Mouse (Mus musculus): ENCODE measurements around the gene Wdr95. TPM values are rescaled to one million over a fixed set of nuclear protein-coding genes. Genes with fewer than 3 reads are reported as not detected.
A peak's percentile ranks its signal among the peaks of the same experiment; 100 is the strongest.

Wdr95 gene
- 0.59 TPM in 1 of 2 replicates, not detected in the other for polyA plus RNA-seq (2011; ENCODE audit: insufficient read depth, insufficient read length, low read depth, missing spikeins)

GRCm38 (mm10) chr5:149527999-149528729, at the start of gene Wdr95:
TSS of gene Wdr95 (plus strand) at chr5:149528679.
- Histone ChIP-seq H3K9me3 (replicated peaks; ENCODE audit: control insufficient read depth, insufficient read depth, low read length, poor library complexity, severe bottlenecking) (no peaks in the 10 kb centered on the region), H3K27ac (ENCODE audit: insufficient read depth, low read length) (no peak within 1 kb of the TSS), H3K36me3 (ENCODE audit: control insufficient read depth, insufficient read depth, low read length, poor library complexity, severe bottlenecking) (no peaks in the 10 kb centered on the region), H3K4me3 (ENCODE audit: low read depth, low read length) (peak within 1 kb of the TSS; percentile 33), H3K27me3 (ENCODE audit: control insufficient read depth, insufficient read depth, low read length, poor library complexity, severe bottlenecking) (no peaks in the 10 kb centered on the region), H3K9ac (ENCODE audit: low read depth, poor library complexity, severe bottlenecking) (peak within 1 kb of the TSS; percentile 6), H3K4me1 (ENCODE audit: control insufficient read depth, insufficient read depth, low read length) (peaks cover 7% of the 10 kb centered on the region)
- no peak for TF ChIP-seq POLR2A (IDR thresholded peaks at IDR 0.05; ENCODE audit: insufficient read depth, low read length)
- TF ChIP-seq EP300 (IDR thresholded peaks at IDR 0.05; ENCODE audit: insufficient read depth, low read depth, low read length): no peak
- TF ChIP-seq CTCF (IDR thresholded peaks at IDR 0.05; ENCODE audit: low read depth, low read length): no peak

DNA sequence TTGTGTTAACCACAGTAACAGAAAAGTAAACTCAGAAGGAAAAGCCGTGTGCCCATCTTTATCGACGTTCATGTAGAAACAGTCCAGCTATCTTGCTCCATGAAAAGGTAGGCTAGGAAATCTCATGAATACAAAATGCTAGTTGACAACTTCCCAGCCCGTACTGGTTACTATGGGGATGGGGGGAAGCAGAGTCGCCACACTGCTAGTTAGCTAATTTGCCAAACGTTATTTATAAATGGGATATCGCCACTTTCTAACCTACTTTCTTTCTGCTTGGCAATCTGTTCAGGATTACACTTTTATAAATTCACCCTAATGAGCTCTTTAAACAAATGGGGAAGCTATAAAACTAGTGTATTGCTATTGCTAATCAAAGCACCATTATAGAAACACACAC, 46.6 kb upstream of the Wdr95 start:
- H3K27ac ChIP-seq (ENCODE audit: insufficient read depth, low read length): no peak overlapping the region
- no peak for TF ChIP-seq CTCF (IDR thresholded peaks at IDR 0.05; ENCODE audit: low read depth, low read length)
- TF ChIP-seq EP300 (IDR thresholded peaks at IDR 0.05; ENCODE audit: insufficient read depth, low read depth, low read length): no peak
- no peak for TF ChIP-seq POLR2A (IDR thresholded peaks at IDR 0.05; ENCODE audit: insufficient read depth, low read length)

DNA sequence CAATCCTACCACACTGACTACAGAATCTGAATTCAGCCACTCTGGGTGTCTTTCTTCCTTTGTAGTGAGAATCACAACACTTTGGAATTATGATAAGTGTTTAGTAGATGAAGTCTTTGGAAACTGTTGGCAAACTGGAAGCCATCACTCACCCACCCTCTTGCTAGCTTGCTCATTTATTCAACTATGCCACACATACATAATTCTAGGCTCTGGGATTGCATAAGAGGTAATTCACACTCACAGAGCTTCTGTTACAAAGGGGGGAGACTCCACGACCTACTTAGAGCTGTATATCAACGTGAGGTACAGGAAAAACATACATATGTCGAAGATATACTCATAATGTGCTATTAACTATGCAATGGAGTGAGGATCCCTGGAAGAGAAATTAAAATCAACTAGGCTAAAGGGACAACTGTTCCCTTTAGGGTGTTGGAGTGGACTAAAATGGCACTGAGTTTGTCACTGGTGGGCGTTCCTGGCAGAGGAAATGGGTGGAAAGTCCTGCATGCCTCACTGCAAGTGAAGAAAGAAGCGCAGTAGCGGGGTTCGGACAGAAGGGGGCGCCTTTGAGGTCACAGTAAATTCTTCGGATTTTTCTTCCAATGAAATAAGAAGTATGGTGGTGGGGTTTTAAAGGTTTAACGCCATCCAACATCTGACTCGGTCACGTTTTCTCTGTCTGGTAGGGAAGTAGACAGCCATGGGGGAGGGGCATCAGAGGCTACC, 45.0 kb upstream of the Wdr95 start:
- H3K27ac ChIP-seq (ENCODE audit: insufficient read depth, low read length): no peak overlapping the region
- no peak overlapping the region for H3K4me3 ChIP-seq (ENCODE audit: low read depth, low read length)
- TF ChIP-seq POLR2A (IDR thresholded peaks at IDR 0.05; ENCODE audit: insufficient read depth, low read length) (no peak), CTCF (IDR thresholded peaks at IDR 0.05; ENCODE audit: low read depth, low read length) (peak; percentile 56), EP300 (IDR thresholded peaks at IDR 0.05; ENCODE audit: insufficient read depth, low read depth, low read length) (no peak)
- H3K27me3 ChIP-seq (ENCODE audit: control insufficient read depth, insufficient read depth, low read length, poor library complexity, severe bottlenecking): no peaks in the 10 kb centered on the region
- H3K4me1 ChIP-seq (ENCODE audit: control insufficient read depth, insufficient read depth, low read length): no peaks in the 10 kb centered on the region
- H3K36me3 ChIP-seq (ENCODE audit: control insufficient read depth, insufficient read depth, low read length, poor library complexity, severe bottlenecking): no peaks in the 10 kb centered on the region
- H3K9ac ChIP-seq (ENCODE audit: low read depth, poor library complexity, severe bottlenecking): no peak overlapping the region
- no peaks in the 10 kb centered on the region for H3K9me3 ChIP-seq (replicated peaks; ENCODE audit: control insufficient read depth, insufficient read depth, low read length, poor library complexity, severe bottlenecking)

More for the DNA sequence above, 46.6 kb upstream of the Wdr95 start:
- Histone ChIP-seq H3K9ac (ENCODE audit: low read depth, poor library complexity, severe bottlenecking) (no peak overlapping the region), H3K27me3 (ENCODE audit: control insufficient read depth, insufficient read depth, low read length, poor library complexity, severe bottlenecking) (no peaks in the 10 kb centered on the region), H3K36me3 (ENCODE audit: control insufficient read depth, insufficient read depth, low read length, poor library complexity, severe bottlenecking) (no peaks in the 10 kb centered on the region), H3K4me1 (ENCODE audit: control insufficient read depth, insufficient read depth, low read length) (no peaks in the 10 kb centered on the region), H3K4me3 (ENCODE audit: low read depth, low read length) (no peak overlapping the region), H3K9me3 (replicated peaks; ENCODE audit: control insufficient read depth, insufficient read depth, low read length, poor library complexity, severe bottlenecking) (no peaks in the 10 kb centered on the region)

DNA sequence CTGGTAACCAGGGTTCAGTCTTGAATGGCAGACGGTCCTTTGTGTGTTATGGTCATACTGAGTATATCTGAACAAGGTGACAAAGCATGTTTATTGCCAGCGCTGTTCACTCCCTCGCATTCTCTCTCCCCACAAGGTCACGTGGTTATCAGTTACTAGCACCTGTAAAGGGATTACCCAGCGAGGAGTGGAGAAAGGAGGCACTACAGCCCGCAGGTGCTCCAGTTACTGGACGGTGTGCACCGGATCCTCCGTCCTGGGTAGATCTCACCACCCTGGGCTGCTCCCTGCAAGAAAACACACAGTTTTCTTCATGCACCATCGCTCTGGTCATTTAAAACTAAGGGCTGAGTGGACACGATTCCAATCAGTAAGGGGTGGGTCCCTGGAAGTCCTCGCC, 44.2 kb upstream of the Wdr95 start:
- Histone ChIP-seq H3K4me1 (ENCODE audit: control insufficient read depth, insufficient read depth, low read length) (no peaks in the 10 kb centered on the region), H3K9me3 (replicated peaks; ENCODE audit: control insufficient read depth, insufficient read depth, low read length, poor library complexity, severe bottlenecking) (no peaks in the 10 kb centered on the region), H3K27me3 (ENCODE audit: control insufficient read depth, insufficient read depth, low read length, poor library complexity, severe bottlenecking) (no peaks in the 10 kb centered on the region), H3K36me3 (ENCODE audit: control insufficient read depth, insufficient read depth, low read length, poor library complexity, severe bottlenecking) (no peaks in the 10 kb centered on the region), H3K27ac (ENCODE audit: insufficient read depth, low read length) (no peak overlapping the region), H3K4me3 (ENCODE audit: low read depth, low read length) (no peak overlapping the region), H3K9ac (ENCODE audit: low read depth, poor library complexity, severe bottlenecking) (no peak overlapping the region)
- TF ChIP-seq POLR2A (IDR thresholded peaks at IDR 0.05; ENCODE audit: insufficient read depth, low read length): no peak
- no peak for TF ChIP-seq CTCF (IDR thresholded peaks at IDR 0.05; ENCODE audit: low read depth, low read length)
- no peak for TF ChIP-seq EP300 (IDR thresholded peaks at IDR 0.05; ENCODE audit: insufficient read depth, low read depth, low read length)

DNA sequence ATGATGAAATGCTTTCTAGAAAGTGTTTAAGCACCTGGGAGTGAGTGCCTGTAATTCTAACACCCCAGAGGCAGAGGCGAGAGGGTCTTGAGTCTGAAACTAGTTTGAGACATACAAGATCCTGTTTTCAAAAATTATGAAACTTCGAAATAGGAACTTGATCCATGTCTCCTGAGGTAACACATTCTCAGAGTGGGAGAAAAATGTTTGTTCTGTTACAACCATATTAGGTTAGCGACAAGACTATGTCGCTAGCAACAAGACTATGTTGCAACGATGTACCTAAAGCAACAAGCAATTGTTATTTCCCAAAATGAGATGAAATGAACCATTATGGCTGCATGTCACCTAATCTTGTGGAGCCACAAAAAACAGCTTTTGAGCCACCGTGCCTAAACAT, 43.0 kb upstream of the Wdr95 start:
- H3K27me3 ChIP-seq (ENCODE audit: control insufficient read depth, insufficient read depth, low read length, poor library complexity, severe bottlenecking): no peaks in the 10 kb centered on the region

More for the DNA sequence above, 43.0 kb upstream of the Wdr95 start:
- Histone ChIP-seq H3K4me3 (ENCODE audit: low read depth, low read length) (no peak overlapping the region), H3K9ac (ENCODE audit: low read depth, poor library complexity, severe bottlenecking) (no peak overlapping the region), H3K36me3 (ENCODE audit: control insufficient read depth, insufficient read depth, low read length, poor library complexity, severe bottlenecking) (no peaks in the 10 kb centered on the region), H3K9me3 (replicated peaks; ENCODE audit: control insufficient read depth, insufficient read depth, low read length, poor library complexity, severe bottlenecking) (no peaks in the 10 kb centered on the region), H3K4me1 (ENCODE audit: control insufficient read depth, insufficient read depth, low read length) (no peaks in the 10 kb centered on the region), H3K27ac (ENCODE audit: insufficient read depth, low read length) (no peak overlapping the region)
- TF ChIP-seq EP300 (IDR thresholded peaks at IDR 0.05; ENCODE audit: insufficient read depth, low read depth, low read length) (no peak), CTCF (IDR thresholded peaks at IDR 0.05; ENCODE audit: low read depth, low read length) (no peak), POLR2A (IDR thresholded peaks at IDR 0.05; ENCODE audit: insufficient read depth, low read length) (no peak)
